Mouse (Mus musculus) heart, embryonic 10.5 days (tissue): ENCODE results near the gene Gngt2. TPM values are rescaled to one million over a fixed set of nuclear protein-coding genes. Genes with fewer than 3 reads are reported as not detected.

Experiments
- polyA plus RNA-seq: library from polyadenylated mRNA; unstranded; fragments of >200 nt; fragmentation: Nextera tagmentation; extraction: Ambion mirVana; gene quantifications from 2 replicates; pipeline ENCODE4 v1.2.1, GENCODE M21; 2016

Gene Gngt2
- polyA plus RNA-seq, 1 experiment from 2014 or later, result 43.2 TPM

Other genes with a start within 250 kb of the Gngt2 start
- 4.5 and 9.9 TPM in 2 replicates for gene Ngfr, start 249.5 kb upstream of the Gngt2 start, polyA plus RNA-seq
- 320 and 328 TPM in 2 replicates for gene Phb, start 170.3 kb upstream of the Gngt2 start, polyA plus RNA-seq
- gene Zfp652, start 124.5 kb upstream of the Gngt2 start, polyA plus RNA-seq, result 11.7 and 14.2 TPM in 2 replicates
- 0.97 and 1.9 TPM in 2 replicates for gene B130006D01Rik, start 113.6 kb upstream of the Gngt2 start, polyA plus RNA-seq
- 0.31 and 0.42 TPM in 2 replicates for gene Phospho1, start 12.7 kb upstream of the Gngt2 start, polyA plus RNA-seq
- 26.6 and 32.4 TPM in 2 replicates for gene Abi3, start 5.3 kb downstream of the Gngt2 start, polyA plus RNA-seq
- gene B4galnt2, start 77.7 kb downstream of the Gngt2 start, polyA plus RNA-seq, result 0.16 and 0.49 TPM in 2 replicates
- gene Igf2bp1, start 168.7 kb downstream of the Gngt2 start, polyA plus RNA-seq, result 88.7 and 107 TPM in 2 replicates
- gene Gip, start 187.3 kb downstream of the Gngt2 start, polyA plus RNA-seq, result not detected in 2 replicates
- gene Snf8, start 197.7 kb downstream of the Gngt2 start, polyA plus RNA-seq, result 88.3 and 102 TPM in 2 replicates
- gene Ube2z, start 228.2 kb downstream of the Gngt2 start, polyA plus RNA-seq, result 35.2 and 44.4 TPM in 2 replicates
- 1,240 and 1,624 TPM in 2 replicates for gene Atp5g1, start 238.5 kb downstream of the Gngt2 start, polyA plus RNA-seq